Mouse (Mus musculus): ENCODE results near the gene Zfp382.
"Not testable (repeated sequence)": the region's sequence is repeated elsewhere in the genome, so short reads cannot be mapped to it uniquely, and the experiment has no call there.

Gene Zfp382

GRCm38 (mm10) chr7:30121308-30122187 lies at the start of gene Zfp382:
Gene Zfp382 (plus strand): TSS chr7:30121942.
- DNase-seq, result peak; percentile 78

- DNase-seq, result peak; percentile 66
These were observed 49.4 kb upstream of the Zfp382 start, which contains the start of gene Zfp82 for GRCm38 (mm10) chr7:30072146-30073028. Gene Zfp82 (minus strand): TSS chr7:30072900.

GRCm38 (mm10) chr7:30086524-30086923 lies 35.2 kb upstream of the Zfp382 start:
- no peak for DNase-seq

- no peak for DNase-seq
These were observed 32.3 kb upstream of the Zfp382 start for GRCm38 (mm10) chr7:30089405-30089804.

GRCm38 (mm10) chr7:30090092-30090969 lies 31.4 kb upstream of the Zfp382 start, which contains the start of the genes Gm26920 and Zfp566:
Gene Gm26920 (minus strand): TSS chr7:30090410.
Gene Zfp566 (minus strand): TSS chr7:30090527.
- DNase-seq, result peak; percentile 97

GRCm38 (mm10) chr7:30090970-30091585 lies 30.7 kb upstream of the Zfp382 start:
- DNase-seq, result peak; percentile 36

GRCm38 (mm10) chr7:30092666-30093065 lies 29.1 kb upstream of the Zfp382 start:
- no peak for DNase-seq

GRCm38 (mm10) chr7:30093918-30094415 lies 27.8 kb upstream of the Zfp382 start:
- DNase-seq, result no peak

GRCm38 (mm10) chr7:30094646-30095429 lies 26.9 kb upstream of the Zfp382 start, which contains the start of gene Zfp260:
Gene Zfp260 (plus strand): TSS chr7:30094777.
- DNase-seq, result peak; percentile 92

- no peak for DNase-seq
These were observed 26.1 kb upstream of the Zfp382 start for GRCm38 (mm10) chr7:30095551-30096125.

GRCm38 (mm10) chr7:30099297-30099696 lies 22.4 kb upstream of the Zfp382 start:
- no peak for DNase-seq

- no peak for DNase-seq
These were observed 5.7 kb upstream of the Zfp382 start for GRCm38 (mm10) chr7:30116076-30116475.

- DNase-seq, result not testable (repeated sequence)
These were observed 3.8 kb upstream of the Zfp382 start for GRCm38 (mm10) chr7:30117935-30118334.

GRCm38 (mm10) chr7:30122188-30122530 lies 417 bp downstream of the Zfp382 start:
- DNase-seq, result no peak

GRCm38 (mm10) chr7:30129900-30130299 lies 8.2 kb downstream of the Zfp382 start:
- DNase-seq, result no peak

- no peak for DNase-seq
These were observed 10.7 kb downstream of the Zfp382 start for GRCm38 (mm10) chr7:30132396-30132795.

- peak; percentile 23 for DNase-seq
These were observed 15.1 kb downstream of the Zfp382 start for GRCm38 (mm10) chr7:30136826-30137225.

GRCm38 (mm10) chr7:30143170-30143554 lies 21.4 kb downstream of the Zfp382 start:
- no peak for DNase-seq

GRCm38 (mm10) chr7:30143555-30144209 lies 21.9 kb downstream of the Zfp382 start:
- DNase-seq, result peak; percentile 29

GRCm38 (mm10) chr7:30147011-30147410 lies 25.3 kb downstream of the Zfp382 start:
- DNase-seq, result peak; percentile 59

Data from kidney, adult 11 months (tissue).